Mouse (Mus musculus): ENCODE measurements around the gene Zbtb7a. TPM values are rescaled to one million over a fixed set of nuclear protein-coding genes. Genes with fewer than 3 reads are reported as not detected.

Zbtb7a gene
- polyA plus RNA-seq, 1 experiment from 2014 or later: 11.0 TPM

GRCm38 (mm10) chr10:81197305-81197704 lies 62.3 kb downstream of the Zbtb7a start:
- Histone ChIP-seq H3K4me2 (ENCODE audit: low read depth, low read length) (no peak overlapping the region), H3K27me3 (ENCODE audit: control insufficient read depth, insufficient read depth, low read length) (no peaks in the 10 kb centered on the region), H3K36me3 (ENCODE audit: control insufficient read depth, insufficient read depth, low read length) (no peaks in the 10 kb centered on the region), H3K4me1 (ENCODE audit: control insufficient read depth, insufficient read depth, low read length) (peaks cover 5% of the 10 kb centered on the region), H3K9ac (replicated peaks; ENCODE audit: low read depth, low read length) (no peak overlapping the region), H3K9me3 (ENCODE audit: control insufficient read depth, low read length) (no peaks in the 10 kb centered on the region), H3K27ac (ENCODE audit: low read depth, low read length) (no peak overlapping the region), H3K4me3 (ENCODE audit: low read depth, low read length) (no peak overlapping the region)
- no peak for ATAC-seq (ENCODE audit: low read depth)
- WGBS: 54% methylated on average over 6 of the region's 6 CpGs

GRCm38 (mm10) chr10:81198230-81198629 lies 63.2 kb downstream of the Zbtb7a start:
- H3K4me3 ChIP-seq (ENCODE audit: low read depth, low read length): no peak overlapping the region
- H3K4me2 ChIP-seq (ENCODE audit: low read depth, low read length): no peak overlapping the region
- H3K4me1 ChIP-seq (ENCODE audit: control insufficient read depth, insufficient read depth, low read length): peaks cover under 1% of the 10 kb centered on the region
- H3K9me3 ChIP-seq (ENCODE audit: control insufficient read depth, low read length): no peaks in the 10 kb centered on the region
- no peak overlapping the region for H3K9ac ChIP-seq (replicated peaks; ENCODE audit: low read depth, low read length)
- no peaks in the 10 kb centered on the region for H3K27me3 ChIP-seq (ENCODE audit: control insufficient read depth, insufficient read depth, low read length)
- H3K36me3 ChIP-seq (ENCODE audit: control insufficient read depth, insufficient read depth, low read length): no peaks in the 10 kb centered on the region
- no peak overlapping the region for H3K27ac ChIP-seq (ENCODE audit: low read depth, low read length)
- 1% methylated on average over 9 of the region's 9 CpGs for WGBS
- no peak for ATAC-seq (ENCODE audit: low read depth)

- ATAC-seq (ENCODE audit: low read depth): no peak
- Histone ChIP-seq H3K4me2 (ENCODE audit: low read depth, low read length) (no peak overlapping the region), H3K9ac (replicated peaks; ENCODE audit: low read depth, low read length) (no peak overlapping the region), H3K27me3 (ENCODE audit: control insufficient read depth, insufficient read depth, low read length) (no peaks in the 10 kb centered on the region), H3K4me1 (ENCODE audit: control insufficient read depth, insufficient read depth, low read length) (no peaks in the 10 kb centered on the region), H3K4me3 (ENCODE audit: low read depth, low read length) (no peak overlapping the region), H3K36me3 (ENCODE audit: control insufficient read depth, insufficient read depth, low read length) (no peaks in the 10 kb centered on the region), H3K27ac (ENCODE audit: low read depth, low read length) (no peak overlapping the region), H3K9me3 (ENCODE audit: control insufficient read depth, low read length) (no peaks in the 10 kb centered on the region)
- WGBS: 88% methylated on average over 6 of the region's 6 CpGs
These were observed 64.0 kb downstream of the Zbtb7a start for GRCm38 (mm10) chr10:81198990-81199389.

GRCm38 (mm10) chr10:81200141-81200540 lies 65.1 kb downstream of the Zbtb7a start:
- WGBS: 86% methylated on average over 13 of the region's 13 CpGs
- Histone ChIP-seq H3K27me3 (ENCODE audit: control insufficient read depth, insufficient read depth, low read length) (no peaks in the 10 kb centered on the region), H3K27ac (ENCODE audit: low read depth, low read length) (no peak overlapping the region), H3K4me3 (ENCODE audit: low read depth, low read length) (no peak overlapping the region), H3K36me3 (ENCODE audit: control insufficient read depth, insufficient read depth, low read length) (no peaks in the 10 kb centered on the region), H3K9me3 (ENCODE audit: control insufficient read depth, low read length) (no peaks in the 10 kb centered on the region), H3K4me1 (ENCODE audit: control insufficient read depth, insufficient read depth, low read length) (no peaks in the 10 kb centered on the region), H3K9ac (replicated peaks; ENCODE audit: low read depth, low read length) (no peak overlapping the region), H3K4me2 (ENCODE audit: low read depth, low read length) (no peak overlapping the region)
- no peak for ATAC-seq (ENCODE audit: low read depth)

- no peak overlapping the region for H3K4me2 ChIP-seq (ENCODE audit: low read depth, low read length)
- H3K36me3 ChIP-seq (ENCODE audit: control insufficient read depth, insufficient read depth, low read length): peaks cover 2% of the 10 kb centered on the region; the same call in 1 of the 2 replicates
- no peak overlapping the region for H3K9ac ChIP-seq (replicated peaks; ENCODE audit: low read depth, low read length)
- H3K27ac ChIP-seq (ENCODE audit: low read depth, low read length): no peak overlapping the region
- no peak for ATAC-seq (ENCODE audit: low read depth)
- WGBS: 75% methylated on average over 20 of the region's 20 CpGs
- no peak overlapping the region for H3K4me3 ChIP-seq (ENCODE audit: low read depth, low read length)
- H3K4me1 ChIP-seq (ENCODE audit: control insufficient read depth, insufficient read depth, low read length): no peaks in the 10 kb centered on the region
- H3K27me3 ChIP-seq (ENCODE audit: control insufficient read depth, insufficient read depth, low read length): no peaks in the 10 kb centered on the region
- no peaks in the 10 kb centered on the region for H3K9me3 ChIP-seq (ENCODE audit: control insufficient read depth, low read length)
These were observed 65.7 kb downstream of the Zbtb7a start for GRCm38 (mm10) chr10:81200605-81201287.

GRCm38 (mm10) chr10:81201807-81202758 lies 67.1 kb downstream of the Zbtb7a start, which contains the start of gene Nmrk2:
Nmrk2 (minus strand) TSS chr10:81202051.
- Histone ChIP-seq H3K4me1 (ENCODE audit: control insufficient read depth, insufficient read depth, low read length) (no peaks in the 10 kb centered on the region), H3K9me3 (ENCODE audit: control insufficient read depth, low read length) (no peaks in the 10 kb centered on the region), H3K9ac (replicated peaks; ENCODE audit: low read depth, low read length) (no peak within 1 kb of the TSS), H3K36me3 (ENCODE audit: control insufficient read depth, insufficient read depth, low read length) (peaks cover 10% of the 10 kb centered on the region), H3K4me2 (ENCODE audit: low read depth, low read length) (no peak within 1 kb of the TSS), H3K27me3 (ENCODE audit: control insufficient read depth, insufficient read depth, low read length) (no peaks in the 10 kb centered on the region), H3K27ac (ENCODE audit: low read depth, low read length) (no peak within 1 kb of the TSS), H3K4me3 (ENCODE audit: low read depth, low read length) (no peak within 1 kb of the TSS)
- 63% methylated on average over 13 of the region's 13 CpGs for WGBS
- no peak for ATAC-seq (ENCODE audit: low read depth)

Small RNAs within 50 kb of the gene (microRNA-seq; reads per million reads assigned to microRNA genes)
- gene Mir5615-1 (not detected), gene Mir5615-2 (not detected)

Other genes starting within 250 kb of the Zbtb7a start
- 337 and 352 TPM in 2 replicates for gene Timm13, start 234.3 kb upstream of the Zbtb7a start, polyA plus RNA-seq (2014; fragmentation: Nextera tagmentation; extraction: Ambion mirVana)
- gene Lmnb2, start 217.0 kb upstream of the Zbtb7a start, polyA plus RNA-seq (2014; fragmentation: Nextera tagmentation; extraction: Ambion mirVana): 10.8 and 16.1 TPM in 2 replicates
- gene Gadd45b, start 205.1 kb upstream of the Zbtb7a start, polyA plus RNA-seq (2014; fragmentation: Nextera tagmentation; extraction: Ambion mirVana): 7.4 and 7.6 TPM in 2 replicates
- 20.3 and 22.7 TPM in 2 replicates for gene Gng7, start 120.3 kb upstream of the Zbtb7a start, polyA plus RNA-seq (2014; fragmentation: Nextera tagmentation; extraction: Ambion mirVana)
- gene Diras1, start 109.6 kb upstream of the Zbtb7a start, polyA plus RNA-seq (2014; fragmentation: Nextera tagmentation; extraction: Ambion mirVana): 24.0 and 28.8 TPM in 2 replicates
- 26.7 and 34.6 TPM in 2 replicates for gene Slc39a3, start 97.8 kb upstream of the Zbtb7a start, polyA plus RNA-seq (2014; fragmentation: Nextera tagmentation; extraction: Ambion mirVana)
- gene Sgta, start 75.0 kb upstream of the Zbtb7a start, polyA plus RNA-seq (2014; fragmentation: Nextera tagmentation; extraction: Ambion mirVana): 264 and 279 TPM in 2 replicates
- gene Thop1, start 65.2 kb upstream of the Zbtb7a start, polyA plus RNA-seq (2014; fragmentation: Nextera tagmentation; extraction: Ambion mirVana): 33.3 and 36.8 TPM in 2 replicates
- 0.15 and 0.61 TPM in 2 replicates for gene Creb3l3, start 36.3 kb upstream of the Zbtb7a start, polyA plus RNA-seq (2014; fragmentation: Nextera tagmentation; extraction: Ambion mirVana)
- gene Map2k2, start 29.3 kb upstream of the Zbtb7a start, polyA plus RNA-seq (2014; fragmentation: Nextera tagmentation; extraction: Ambion mirVana): 219 and 228 TPM in 2 replicates
- gene Pias4, start 32.7 kb downstream of the Zbtb7a start, polyA plus RNA-seq (2014; fragmentation: Nextera tagmentation; extraction: Ambion mirVana): 48.4 and 51.4 TPM in 2 replicates
- 373 and 452 TPM in 2 replicates for gene Eef2, start 41.4 kb downstream of the Zbtb7a start, polyA plus RNA-seq (2014; fragmentation: Nextera tagmentation; extraction: Ambion mirVana)
- gene Dapk3, start 47.8 kb downstream of the Zbtb7a start, polyA plus RNA-seq (2014; fragmentation: Nextera tagmentation; extraction: Ambion mirVana): 64.5 and 67.3 TPM in 2 replicates
- not detected in 2 replicates for gene 4930442H23Rik, start 48.6 kb downstream of the Zbtb7a start, polyA plus RNA-seq (2014; fragmentation: Nextera tagmentation; extraction: Ambion mirVana)
- gene Nmrk2, start 66.8 kb downstream of the Zbtb7a start, polyA plus RNA-seq (2014; fragmentation: Nextera tagmentation; extraction: Ambion mirVana): not detected in 2 replicates
- 73.9 and 84.8 TPM in 2 replicates for gene Atcay, start 95.6 kb downstream of the Zbtb7a start, polyA plus RNA-seq (2014; fragmentation: Nextera tagmentation; extraction: Ambion mirVana)
- 21.1 and 25.1 TPM in 2 replicates for gene Zfr2, start 97.9 kb downstream of the Zbtb7a start, polyA plus RNA-seq (2014; fragmentation: Nextera tagmentation; extraction: Ambion mirVana)
- gene Matk, start 117.7 kb downstream of the Zbtb7a start, polyA plus RNA-seq (2014; fragmentation: Nextera tagmentation; extraction: Ambion mirVana): 21.8 and 37.6 TPM in 2 replicates
- gene Mrpl54, start 131.7 kb downstream of the Zbtb7a start, polyA plus RNA-seq (2014; fragmentation: Nextera tagmentation; extraction: Ambion mirVana): 130 and 136 TPM in 2 replicates
- gene Apba3, start 131.7 kb downstream of the Zbtb7a start, polyA plus RNA-seq (2014; fragmentation: Nextera tagmentation; extraction: Ambion mirVana): 26.1 and 27.8 TPM in 2 replicates
- 2.6 and 4.4 TPM in 2 replicates for gene Tjp3, start 156.4 kb downstream of the Zbtb7a start, polyA plus RNA-seq (2014; fragmentation: Nextera tagmentation; extraction: Ambion mirVana)
- gene Pip5k1c, start 157.7 kb downstream of the Zbtb7a start, polyA plus RNA-seq (2014; fragmentation: Nextera tagmentation; extraction: Ambion mirVana): 133 and 140 TPM in 2 replicates
- gene Cactin, start 185.9 kb downstream of the Zbtb7a start, polyA plus RNA-seq (2014; fragmentation: Nextera tagmentation; extraction: Ambion mirVana): 14.3 and 18.7 TPM in 2 replicates
- gene Tbxa2r, start 193.5 kb downstream of the Zbtb7a start, polyA plus RNA-seq (2014; fragmentation: Nextera tagmentation; extraction: Ambion mirVana): 1.9 and 4.6 TPM in 2 replicates
- gene Gipc3, start 208.0 kb downstream of the Zbtb7a start, polyA plus RNA-seq (2014; fragmentation: Nextera tagmentation; extraction: Ambion mirVana): 0.05 and 0.08 TPM in 2 replicates
- 29.9 and 38.0 TPM in 2 replicates for gene Hmg20b, start 215.3 kb downstream of the Zbtb7a start, polyA plus RNA-seq (2014; fragmentation: Nextera tagmentation; extraction: Ambion mirVana)
- 8.4 and 8.7 TPM in 2 replicates for gene Mfsd12, start 222.3 kb downstream of the Zbtb7a start, polyA plus RNA-seq (2014; fragmentation: Nextera tagmentation; extraction: Ambion mirVana)
- 0.39 and 0.42 TPM in 2 replicates for gene 4930404N11Rik, start 230.6 kb downstream of the Zbtb7a start, polyA plus RNA-seq (2014; fragmentation: Nextera tagmentation; extraction: Ambion mirVana)
- 114 and 125 TPM in 2 replicates for gene Fzr1, start 243.3 kb downstream of the Zbtb7a start, polyA plus RNA-seq (2014; fragmentation: Nextera tagmentation; extraction: Ambion mirVana)
- 61.0 and 68.0 TPM in 2 replicates for gene Dohh, start 249.2 kb downstream of the Zbtb7a start, polyA plus RNA-seq (2014; fragmentation: Nextera tagmentation; extraction: Ambion mirVana)
- 4.3 and 6.3 TPM in 2 replicates for gene Gm48551, start 249.2 kb downstream of the Zbtb7a start, polyA plus RNA-seq (2014; fragmentation: Nextera tagmentation; extraction: Ambion mirVana)